Mouse (Mus musculus): ENCODE measurements at regions not wholly inside any gene's neighbourhood (a gene's known extent, or its start where the extent isn't known, plus 50 kb on each side); places are given as distances from the start of the nearest gene placed in this dataset.
A peak's percentile ranks its signal among the peaks of the same experiment; 100 is the strongest.

DNA sequence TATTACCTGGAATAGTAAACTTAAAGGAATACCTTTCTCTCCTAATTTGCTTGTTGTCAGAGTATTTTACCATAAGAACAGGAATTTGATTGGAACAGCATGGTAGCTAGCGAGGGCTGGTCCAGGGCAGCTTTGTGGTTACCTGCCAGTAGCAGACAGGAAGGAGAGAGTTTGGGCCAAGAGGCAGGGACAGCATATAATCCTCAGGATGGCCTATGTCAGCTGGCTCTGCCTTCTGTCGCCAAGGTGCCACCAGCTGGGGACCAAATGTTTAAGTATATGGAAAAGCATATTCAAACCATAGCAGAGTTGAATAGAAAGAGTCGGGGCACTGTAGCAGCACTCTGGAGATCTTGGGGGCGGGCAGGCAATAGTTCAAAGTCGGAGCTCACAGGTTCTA is 274.8 kb upstream of the Mtpn start:
- peaks cover 6% of the 10 kb centered on the region for H3K27me3 ChIP-seq
- in situ Hi-C loops (cut with MboI; ENCODE audit: low pct_unique_long_range_greater_than_20kb), result no loop called here
- TF ChIP-seq CTCF (IDR thresholded peaks at IDR 0.05), result no peak
- ChIA-PET CTCF (no interaction called here), POLR2A (no interaction called here)
- DNase-seq (ENCODE audit: low read depth, low spot score), result no peak
- ATAC-seq, result no peak

DNA sequence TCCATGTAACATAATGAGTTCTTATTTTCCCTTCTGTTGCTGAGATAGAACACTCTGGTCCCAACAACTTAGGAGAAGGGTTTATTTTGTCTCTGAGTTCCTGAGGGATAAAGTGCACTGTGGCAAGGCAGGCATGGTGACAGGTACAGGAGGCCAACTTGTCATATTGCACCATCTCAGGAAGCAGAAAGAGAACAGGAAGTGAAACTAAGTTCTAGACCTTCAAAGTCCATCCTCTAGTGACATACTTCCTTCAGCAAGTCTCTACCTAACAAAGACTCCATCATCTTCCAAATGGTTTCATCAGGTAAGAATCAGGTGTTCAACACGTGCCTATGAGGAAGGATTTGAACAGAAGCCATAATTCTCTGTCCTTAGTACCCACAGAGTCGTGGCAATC is 266.1 kb upstream of the Mtpn start:
- ChIA-PET CTCF (no interaction called here), POLR2A (no interaction called here)
- DNase-seq (ENCODE audit: low read depth, low spot score), result no peak
- ATAC-seq, result no peak
- no peaks in the 10 kb centered on the region for H3K27me3 ChIP-seq
- in situ Hi-C loops (cut with MboI; ENCODE audit: low pct_unique_long_range_greater_than_20kb), result no loop called here
- TF ChIP-seq CTCF (IDR thresholded peaks at IDR 0.05), result no peak

DNA sequence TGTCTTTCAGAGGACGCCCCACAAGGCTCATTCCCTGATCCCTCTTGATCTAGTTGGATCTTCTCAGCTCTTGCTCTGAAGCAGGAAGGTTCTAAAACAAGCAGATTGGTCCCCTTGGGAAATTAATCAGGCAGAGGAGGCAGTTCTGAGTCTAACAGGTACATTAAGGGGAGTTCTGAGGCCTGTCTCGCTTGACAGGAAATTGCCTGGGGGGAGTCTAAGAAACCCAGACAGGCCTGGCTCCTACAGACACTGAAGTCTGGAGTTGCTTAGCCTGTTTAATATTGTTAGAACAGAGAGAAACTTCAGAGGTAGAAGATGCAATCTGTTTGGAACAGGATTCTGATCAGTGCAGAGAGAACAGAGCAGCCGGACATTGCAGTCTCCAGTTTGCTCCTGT is 264.4 kb upstream of the Mtpn start:
- ChIA-PET POLR2A (no interaction called here), CTCF (no interaction called here)
- TF ChIP-seq CTCF (IDR thresholded peaks at IDR 0.05), result no peak
- ATAC-seq (no peak), DNase-seq (ENCODE audit: low read depth, low spot score) (no peak)
- H3K27me3 ChIP-seq, result no peaks in the 10 kb centered on the region
- in situ Hi-C loops (cut with MboI; ENCODE audit: low pct_unique_long_range_greater_than_20kb), result no loop called here

DNA sequence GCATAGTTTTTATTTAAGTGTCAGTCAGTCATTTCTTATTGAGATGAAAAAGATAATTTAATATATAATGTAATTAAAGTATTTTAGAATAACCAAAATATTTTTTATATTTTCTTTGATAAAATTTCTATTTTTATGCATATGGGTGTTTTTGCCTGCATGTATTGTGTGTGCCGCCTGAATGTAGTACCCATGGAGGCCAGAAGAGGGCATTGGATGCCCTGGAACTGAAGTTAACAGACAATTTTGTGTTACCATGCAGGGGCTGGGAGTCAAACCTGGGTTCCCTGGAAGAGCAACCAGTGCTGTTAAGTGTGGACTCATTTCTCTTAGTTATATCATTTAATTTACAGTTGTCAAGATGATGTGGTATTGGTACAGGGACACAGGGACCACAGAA is 240.0 kb upstream of the Mtpn start:
- DNase-seq (ENCODE audit: low read depth, low spot score) (no peak), ATAC-seq (no peak)
- in situ Hi-C loops (cut with MboI; ENCODE audit: low pct_unique_long_range_greater_than_20kb), result no loop called here
- ChIA-PET CTCF (no interaction called here), POLR2A (no interaction called here)
- H3K27me3 ChIP-seq, result peaks cover 8% of the 10 kb centered on the region
- peak; percentile 49 for TF ChIP-seq CTCF (IDR thresholded peaks at IDR 0.05)

DNA sequence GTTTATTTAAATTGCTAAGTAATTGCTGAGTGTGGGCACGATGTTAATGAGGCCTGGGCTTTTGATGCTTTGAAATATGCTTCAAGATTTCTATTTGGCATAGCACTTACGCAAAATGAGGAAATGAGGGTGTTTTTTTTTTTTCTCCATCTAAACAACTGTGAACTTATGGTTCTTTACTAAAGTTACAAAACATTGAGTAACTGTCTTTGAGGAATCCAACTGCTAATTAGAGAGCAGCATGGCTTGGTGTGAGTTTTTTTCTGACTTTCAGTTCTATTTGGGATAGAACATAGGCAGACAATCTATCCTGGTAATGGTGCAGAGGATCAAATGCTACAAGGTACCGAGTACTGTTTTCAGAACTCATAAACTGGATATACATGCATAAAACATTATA is 231.2 kb upstream of the Mtpn start:
- ATAC-seq (no peak), DNase-seq (ENCODE audit: low read depth, low spot score) (no peak)
- ChIA-PET CTCF (no interaction called here), POLR2A (no interaction called here)
- no peaks in the 10 kb centered on the region for H3K27me3 ChIP-seq
- in situ Hi-C loops (cut with MboI; ENCODE audit: low pct_unique_long_range_greater_than_20kb), result no loop called here
- TF ChIP-seq CTCF (IDR thresholded peaks at IDR 0.05), result no peak

DNA sequence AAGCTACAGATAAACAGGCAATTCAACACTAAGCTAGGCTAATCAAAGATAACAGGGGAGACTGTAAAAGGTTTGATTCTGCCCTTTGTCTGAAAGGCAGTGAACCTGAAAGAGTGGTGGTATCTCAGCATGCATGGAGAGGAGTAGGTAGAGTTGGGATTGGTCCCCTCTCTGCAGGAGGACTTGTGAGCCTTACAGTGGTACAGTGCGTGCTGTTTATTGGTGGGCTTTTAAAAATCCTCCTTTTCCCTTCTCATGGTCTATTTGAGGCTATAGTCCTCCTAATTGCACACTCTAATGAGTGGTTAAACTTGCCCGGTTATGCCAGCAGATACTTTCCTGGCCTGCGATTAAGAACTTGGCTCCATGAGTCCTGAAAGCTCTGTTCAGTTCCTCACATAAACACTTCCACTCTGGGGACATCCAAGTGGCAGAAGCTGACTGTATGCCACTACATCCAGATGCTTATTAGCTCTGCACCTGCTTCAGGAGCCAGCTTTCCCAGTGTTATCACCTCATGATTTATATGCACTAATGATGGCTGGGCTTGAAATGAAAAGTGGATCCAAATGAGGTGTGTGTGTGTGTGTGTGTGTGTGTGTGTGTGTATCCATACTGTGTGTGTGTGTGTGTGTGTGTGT is 220.0 kb upstream of the Mtpn start:
- in situ Hi-C loops (cut with MboI; ENCODE audit: low pct_unique_long_range_greater_than_20kb), result no loop called here
- ChIA-PET CTCF (no interaction called here), POLR2A (no interaction called here)
- ATAC-seq, result no peak
- peaks cover 3% of the 10 kb centered on the region for H3K27me3 ChIP-seq
- no peak for TF ChIP-seq CTCF (IDR thresholded peaks at IDR 0.05)
- DNase-seq (ENCODE audit: low read depth, low spot score), result no peak

DNA sequence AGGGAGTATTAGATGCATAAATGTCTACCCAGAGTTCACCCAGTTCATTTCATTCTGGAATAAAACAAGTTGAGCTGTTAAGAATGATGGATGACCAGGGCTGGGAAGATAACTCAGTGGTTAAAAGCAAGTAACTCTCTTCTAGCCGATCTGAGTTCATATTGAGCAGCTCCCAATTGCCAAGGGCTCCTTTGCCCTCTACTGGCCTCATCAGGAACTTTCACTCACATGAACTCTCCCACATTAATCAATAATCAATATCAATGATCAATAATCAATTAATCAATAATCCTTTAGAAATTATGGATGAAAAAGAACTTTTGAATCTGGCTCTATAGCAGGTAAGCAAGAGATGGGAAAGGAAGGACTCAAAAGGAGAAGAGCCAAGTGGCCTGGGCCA is 206.3 kb upstream of the Mtpn start:
- TF ChIP-seq CTCF (IDR thresholded peaks at IDR 0.05), result no peak
- H3K27me3 ChIP-seq, result peaks cover 9% of the 10 kb centered on the region
- no peak for DNase-seq (ENCODE audit: low read depth, low spot score)
- in situ Hi-C loops (cut with MboI; ENCODE audit: low pct_unique_long_range_greater_than_20kb), result no loop called here
- no peak for ATAC-seq
- ChIA-PET CTCF (no interaction called here), POLR2A (no interaction called here)

DNA sequence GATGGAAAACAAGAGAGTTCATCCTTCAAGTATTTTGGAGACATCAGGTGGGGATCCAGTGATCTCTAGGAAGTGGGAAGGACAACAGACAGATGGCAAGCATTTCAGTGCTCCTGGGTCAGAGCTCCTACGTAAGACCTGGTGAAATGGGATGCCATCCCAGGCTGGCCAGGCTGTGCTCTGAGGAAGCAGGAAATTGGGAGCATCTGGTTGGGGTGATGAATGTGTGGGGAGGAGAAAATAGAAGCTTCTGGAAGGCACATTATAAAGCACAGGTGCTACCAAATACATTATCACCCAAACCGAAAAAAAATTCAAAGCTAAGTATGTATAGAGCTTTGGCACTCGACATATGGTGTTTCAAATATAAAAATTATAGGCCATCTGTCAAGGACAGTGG is 165.9 kb upstream of the Mtpn start:
- CTCF ChIA-PET, result no interaction called here
- DNase-seq (ENCODE audit: low read depth, low spot score), result no peak
- no peak for ATAC-seq
- in situ Hi-C loops (cut with MboI; ENCODE audit: low pct_unique_long_range_greater_than_20kb), result no loop called here
- no peak for TF ChIP-seq CTCF (IDR thresholded peaks at IDR 0.05)
- POLR2A ChIA-PET, result no interaction called here
- H3K27me3 ChIP-seq, result peaks cover 9% of the 10 kb centered on the region

DNA sequence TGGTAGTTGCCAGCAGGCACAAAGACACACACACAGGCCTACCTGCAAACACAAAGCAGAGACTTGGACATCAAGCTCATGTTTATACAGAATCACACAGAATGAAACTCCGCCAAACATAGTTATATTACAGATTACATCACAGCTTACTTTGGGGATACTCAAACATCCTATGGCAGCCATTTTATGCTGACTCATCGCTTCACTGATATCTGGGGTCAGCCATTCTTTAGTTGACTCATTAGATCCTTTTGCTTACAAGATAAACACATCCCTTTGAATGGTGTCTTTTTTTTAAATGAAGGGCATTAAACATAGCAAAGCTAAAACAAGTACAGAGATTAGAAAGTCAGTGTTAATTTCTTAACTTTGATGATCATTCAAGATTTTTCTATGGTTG is 127.4 kb upstream of the Mtpn start:
- ChIA-PET CTCF (no interaction called here), POLR2A (interaction anchor here (0.6 kb wide), 1 partner anchor 1287 kb away, joined by 3 read pairs; no protein-coding TSS in a partner anchor)
- no peak for ATAC-seq
- no peak for TF ChIP-seq CTCF (IDR thresholded peaks at IDR 0.05)
- no peak for DNase-seq (ENCODE audit: low read depth, low spot score)
- in situ Hi-C loops (cut with MboI; ENCODE audit: low pct_unique_long_range_greater_than_20kb), result no loop called here
- H3K27me3 ChIP-seq, result no peaks in the 10 kb centered on the region

DNA sequence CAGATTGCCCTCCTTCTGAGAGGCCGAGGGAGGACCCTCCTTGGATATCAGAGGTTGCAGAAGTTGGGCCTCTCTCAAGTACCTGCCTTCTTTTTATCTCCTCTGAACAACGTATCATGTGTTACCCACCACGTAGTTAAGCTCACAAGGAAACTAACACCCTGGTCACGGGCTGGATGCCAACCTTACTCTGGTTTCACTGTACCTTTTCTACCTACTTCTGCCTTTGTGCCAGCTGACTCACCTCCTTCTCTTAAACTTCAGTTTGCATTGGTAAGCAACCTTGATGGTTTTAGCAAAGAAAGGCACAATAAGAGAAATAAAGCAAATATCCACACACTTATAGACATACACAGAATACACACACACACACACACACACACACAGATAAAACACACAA is 111.7 kb upstream of the Mtpn start:
- TF ChIP-seq CTCF (IDR thresholded peaks at IDR 0.05), result no peak
- ChIA-PET CTCF (interaction anchor here (1.2 kb wide), 1 partner anchor 18 kb away, joined by 4 read pairs; no protein-coding TSS in a partner anchor), POLR2A (no interaction called here)
- H3K27me3 ChIP-seq, result peaks cover 10% of the 10 kb centered on the region
- DNase-seq (ENCODE audit: low read depth, low spot score), result no peak
- in situ Hi-C loops (cut with MboI; ENCODE audit: low pct_unique_long_range_greater_than_20kb), result no loop called here
- ATAC-seq, result no peak

DNA sequence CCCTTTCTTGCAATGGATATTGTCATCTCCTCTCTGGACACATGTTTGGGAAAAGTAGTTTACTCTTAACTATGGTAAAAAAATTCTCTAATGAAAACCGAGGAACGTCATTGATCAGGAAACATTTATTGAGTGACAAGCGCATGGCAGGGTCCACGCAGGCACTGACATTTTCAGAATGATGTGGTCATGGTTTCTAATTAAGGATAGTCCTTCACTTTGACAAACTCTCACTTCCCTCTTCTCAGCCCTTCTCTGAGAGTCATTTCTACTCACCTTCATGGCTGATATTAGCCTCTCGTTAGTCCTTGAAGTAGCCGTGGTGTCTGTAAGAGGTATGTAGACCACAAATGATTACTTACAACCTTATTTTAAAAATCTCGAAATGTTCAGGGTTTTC is 105.5 kb upstream of the Mtpn start:
- TF ChIP-seq CTCF (IDR thresholded peaks at IDR 0.05), result no peak
- DNase-seq (ENCODE audit: low read depth, low spot score) (no peak), ATAC-seq (no peak)
- ChIA-PET POLR2A (interaction anchor here (0.6 kb wide), 1 partner anchor 61 kb away, joined by 3 read pairs; no protein-coding TSS in a partner anchor), CTCF (no interaction called here)
- H3K27me3 ChIP-seq, result peaks cover 23% of the 10 kb centered on the region
- in situ Hi-C loops (cut with MboI; ENCODE audit: low pct_unique_long_range_greater_than_20kb), result no loop called here

DNA sequence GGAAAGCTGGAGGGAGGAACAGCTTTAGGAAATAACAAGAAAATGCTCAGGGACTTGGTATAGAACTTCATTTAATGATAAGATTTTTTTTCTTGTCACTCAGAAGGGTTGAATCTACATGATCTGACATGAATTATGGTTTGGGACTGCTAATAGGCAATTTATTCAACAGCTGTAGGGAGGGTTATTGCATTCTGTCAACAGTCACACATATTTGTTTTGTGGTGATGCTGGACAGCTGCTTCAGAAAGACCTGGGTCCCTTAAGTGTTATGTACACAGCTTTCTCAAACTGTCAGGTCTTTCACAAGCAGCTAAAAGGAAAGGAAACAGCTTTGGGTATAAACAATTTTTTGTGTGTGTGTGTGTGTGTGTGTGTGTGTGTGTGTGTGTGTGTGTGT is 101.0 kb upstream of the Mtpn start:
- H3K27me3 ChIP-seq, result peaks cover 17% of the 10 kb centered on the region
- no peak for ATAC-seq
- POLR2A ChIA-PET, result no interaction called here
- TF ChIP-seq CTCF (IDR thresholded peaks at IDR 0.05), result no peak
- DNase-seq (ENCODE audit: low read depth, low spot score), result no peak
- CTCF ChIA-PET, result no interaction called here
- in situ Hi-C loops (cut with MboI; ENCODE audit: low pct_unique_long_range_greater_than_20kb), result no loop called here

All from Patski (cell line).